Mouse (Mus musculus) erythroblast, embryonic 14.5 days (primary cell): ENCODE results near the gene Cstad. TPM values are rescaled to one million over a fixed set of nuclear protein-coding genes. Genes with fewer than 3 reads are reported as not detected.

ENCODE experiments used
- H3K27me3 ChIP-seq: 2 replicates; pipeline ENCODE4 v1.6.1; 2012; ENCODE audit warnings: inconsistent platforms; ENCODE audit not compliant: control insufficient read depth
- H3K36me3 ChIP-seq: 2 replicates; pipeline ENCODE4 v1.6.1; 2012; ENCODE audit warnings: mild to moderate bottlenecking, inconsistent platforms; ENCODE audit not compliant: control insufficient read depth
- H3K4me1 ChIP-seq: 2 replicates; pipeline ENCODE4 v1.6.1; 2012; ENCODE audit warnings: inconsistent platforms; ENCODE audit not compliant: control insufficient read depth
- H3K4me3 ChIP-seq: replicated peaks from 2 replicates; pipeline ENCODE3; 2012; ENCODE audit warnings: moderate library complexity, mild to moderate bottlenecking, inconsistent platforms
- H3K9me3 ChIP-seq: 2 replicates; pipeline ENCODE4 v1.6.1; 2012; ENCODE audit warnings: low read length, inconsistent platforms, mixed read lengths; ENCODE audit not compliant: control insufficient read depth
- GATA1 ChIP-seq: IDR thresholded peaks from 2 replicates; pipeline ENCODE4 v1.6.1; 2012; ENCODE audit warnings: low read length, inconsistent platforms, mixed read lengths
- TAL1 ChIP-seq: IDR thresholded peaks from 3 replicates; pipeline ENCODE4 v1.6.1; 2012; ENCODE audit warnings: low read length, inconsistent platforms, mixed read lengths
- polyA plus RNA-seq: library from polyadenylated mRNA; stranded (reverse); fragments of >175 nt; gene quantifications from 2 replicates; pipeline ENCODE4 v1.2.3, GENCODE M21; 2012

Cstad gene
- polyA plus RNA-seq, 1 experiment: not detected

DNA sequence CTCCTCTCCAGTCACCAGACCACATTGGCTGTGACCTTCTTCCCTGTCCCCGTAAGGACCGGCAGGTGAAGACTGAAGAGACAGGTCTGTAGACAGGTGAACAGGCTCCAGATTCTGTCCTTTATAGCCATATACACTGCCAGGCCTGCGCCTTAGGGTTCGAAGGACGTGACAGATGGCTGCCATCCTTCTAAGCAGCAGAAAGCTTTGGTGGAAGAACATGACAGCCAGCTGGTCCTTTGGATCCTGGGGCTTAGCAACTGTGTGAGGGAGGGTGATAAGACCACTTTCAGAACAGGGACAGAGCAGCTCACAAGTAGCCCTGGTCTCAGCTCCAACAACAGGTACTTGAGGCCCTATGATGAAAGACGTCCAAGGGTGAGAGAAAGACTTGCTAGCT, 43.2 kb downstream of the Cstad start:
- no peak for TF ChIP-seq GATA1
- TF ChIP-seq TAL1: no peak
- no peaks in the 10 kb centered on the region for H3K9me3 ChIP-seq
- H3K36me3 ChIP-seq: no peaks in the 10 kb centered on the region
- no peaks in the 10 kb centered on the region for H3K4me1 ChIP-seq
- no peaks in the 10 kb centered on the region for H3K27me3 ChIP-seq
- no peak overlapping the region for H3K4me3 ChIP-seq

DNA sequence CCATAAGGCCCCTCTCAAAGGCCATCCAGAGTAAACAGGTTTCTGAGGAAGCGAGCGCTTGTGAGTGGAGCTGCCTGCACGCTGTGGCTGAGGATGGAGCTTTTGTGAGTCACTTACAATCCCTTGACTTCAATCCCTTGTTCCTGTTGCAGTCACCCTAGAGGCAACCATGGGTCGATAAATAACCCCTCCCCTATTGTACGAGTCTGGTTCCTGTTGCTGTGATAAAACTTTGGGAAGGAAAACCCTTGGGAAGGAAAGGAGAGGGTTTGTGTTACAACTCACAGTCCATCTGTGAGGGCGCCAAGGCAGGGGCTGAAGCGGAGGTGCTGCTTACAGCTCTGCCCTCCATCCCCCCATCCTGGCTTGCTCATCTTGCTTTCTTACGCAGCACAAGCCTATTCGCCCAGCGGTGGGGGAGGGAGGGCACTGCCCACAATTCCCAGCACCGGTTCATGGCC, 45.2 kb downstream of the Cstad start:
- Histone ChIP-seq H3K9me3 (no peaks in the 10 kb centered on the region), H3K27me3 (no peaks in the 10 kb centered on the region), H3K4me3 (no peak overlapping the region), H3K36me3 (no peaks in the 10 kb centered on the region), H3K4me1 (no peaks in the 10 kb centered on the region)
- no peak for TF ChIP-seq GATA1
- no peak for TF ChIP-seq TAL1

DNA sequence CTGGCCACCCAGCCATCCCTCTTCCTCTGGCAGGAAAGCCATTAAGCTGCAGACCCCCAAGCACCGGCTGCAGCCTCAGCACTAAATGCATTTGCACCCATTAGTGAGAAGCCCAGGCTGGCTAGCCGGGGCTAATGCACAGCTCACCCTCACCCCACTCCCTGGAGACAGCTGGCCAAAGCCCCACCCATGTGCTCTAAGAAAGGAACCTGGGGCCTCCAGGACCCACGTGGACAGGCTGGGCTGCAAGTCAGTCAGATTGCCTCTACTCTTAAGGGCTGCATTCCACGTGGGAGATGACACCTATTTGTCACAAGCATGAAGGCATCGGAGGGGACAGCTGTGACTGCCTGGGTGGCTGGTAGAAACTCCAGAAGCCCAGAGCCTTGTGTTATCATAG, 48.0 kb downstream of the Cstad start:
- no peak overlapping the region for H3K4me3 ChIP-seq

DNA sequence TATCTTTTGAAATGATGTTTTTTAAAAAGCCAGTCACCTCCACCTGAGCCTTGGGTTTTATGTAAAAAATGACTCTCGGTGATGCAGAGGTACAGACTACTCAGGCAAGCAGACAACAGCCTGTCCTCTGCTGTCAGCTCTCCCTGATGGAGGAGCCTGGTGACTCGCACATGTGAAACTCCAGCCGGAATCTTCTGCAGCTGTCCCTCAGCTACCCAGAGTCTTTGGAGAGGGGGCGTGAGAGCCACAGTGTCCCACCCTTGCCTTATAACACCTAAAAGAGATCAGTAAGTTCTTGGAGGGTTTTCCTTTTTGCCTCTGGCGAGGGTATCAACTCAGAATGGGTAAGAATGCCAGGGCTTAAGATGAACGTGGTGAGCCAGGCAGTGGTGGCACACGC, 48.6 kb downstream of the Cstad start:
- no peak for TF ChIP-seq TAL1
- TF ChIP-seq GATA1: no peak
- no peaks in the 10 kb centered on the region for H3K4me1 ChIP-seq
- H3K27me3 ChIP-seq: no peaks in the 10 kb centered on the region
- no peaks in the 10 kb centered on the region for H3K9me3 ChIP-seq
- no peak overlapping the region for H3K4me3 ChIP-seq
- H3K36me3 ChIP-seq: no peaks in the 10 kb centered on the region

More for the DNA sequence above, 48.0 kb downstream of the Cstad start:
- H3K27me3 ChIP-seq: no peaks in the 10 kb centered on the region
- H3K4me1 ChIP-seq: no peaks in the 10 kb centered on the region
- TF ChIP-seq GATA1: no peak
- no peak for TF ChIP-seq TAL1
- no peaks in the 10 kb centered on the region for H3K36me3 ChIP-seq
- H3K9me3 ChIP-seq: no peaks in the 10 kb centered on the region

DNA sequence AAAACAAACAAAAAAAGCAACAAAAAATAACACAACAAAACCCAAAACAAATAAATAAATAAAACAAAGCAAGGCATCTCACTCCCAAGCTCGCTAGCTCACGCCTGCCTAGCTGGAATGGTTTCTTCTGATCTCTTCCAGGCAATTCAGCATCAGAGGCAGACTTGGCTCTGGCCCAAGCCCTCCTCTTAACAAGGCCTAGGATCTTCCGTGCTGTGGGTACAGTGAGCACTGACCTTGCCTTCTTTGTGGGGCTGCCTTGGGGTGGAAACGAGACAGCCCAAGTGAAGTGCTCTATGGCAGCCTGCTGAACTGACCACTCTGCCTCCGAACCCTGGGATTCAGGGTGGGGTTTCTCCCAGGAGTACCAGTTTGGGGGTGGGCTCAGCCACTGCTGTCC, 52.0 kb downstream of the Cstad start:
- Histone ChIP-seq H3K36me3 (no peaks in the 10 kb centered on the region), H3K27me3 (no peaks in the 10 kb centered on the region), H3K4me1 (no peaks in the 10 kb centered on the region), H3K9me3 (no peaks in the 10 kb centered on the region), H3K4me3 (no peak overlapping the region)
- TF ChIP-seq GATA1 (no peak), TAL1 (no peak)

DNA sequence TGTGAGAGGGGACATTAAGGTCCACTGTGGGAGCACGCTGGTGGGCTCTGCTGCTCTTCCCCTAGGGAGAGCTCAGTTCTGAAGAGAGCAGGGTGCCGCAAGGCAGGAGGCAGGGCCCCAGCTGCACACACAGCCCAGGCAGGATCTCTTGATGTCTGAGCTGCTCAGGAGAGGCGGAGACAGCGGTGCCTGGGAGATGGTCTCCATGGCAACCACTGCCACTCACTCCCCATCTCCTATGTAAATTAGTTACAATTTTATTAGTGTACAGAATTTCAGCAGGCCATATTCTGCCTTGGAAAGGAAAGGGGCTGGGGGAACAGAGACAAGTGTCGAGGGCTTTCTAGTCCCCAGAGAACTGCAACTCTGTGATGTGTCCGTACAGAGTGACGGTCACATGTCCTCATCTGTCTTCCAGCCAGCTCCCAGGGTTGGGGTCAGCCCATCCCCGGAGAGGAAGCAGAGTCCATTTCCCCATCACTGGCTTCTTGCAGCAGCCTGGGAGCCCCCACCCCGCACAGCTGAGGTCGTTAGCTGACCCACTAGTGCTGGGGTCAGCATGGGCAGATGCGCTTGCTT, 52.6 kb downstream of the Cstad start:
- Histone ChIP-seq H3K9me3 (no peaks in the 10 kb centered on the region), H3K4me1 (no peaks in the 10 kb centered on the region), H3K36me3 (no peaks in the 10 kb centered on the region), H3K27me3 (no peaks in the 10 kb centered on the region), H3K4me3 (no peak overlapping the region)
- TF ChIP-seq TAL1 (no peak), GATA1 (no peak)

DNA sequence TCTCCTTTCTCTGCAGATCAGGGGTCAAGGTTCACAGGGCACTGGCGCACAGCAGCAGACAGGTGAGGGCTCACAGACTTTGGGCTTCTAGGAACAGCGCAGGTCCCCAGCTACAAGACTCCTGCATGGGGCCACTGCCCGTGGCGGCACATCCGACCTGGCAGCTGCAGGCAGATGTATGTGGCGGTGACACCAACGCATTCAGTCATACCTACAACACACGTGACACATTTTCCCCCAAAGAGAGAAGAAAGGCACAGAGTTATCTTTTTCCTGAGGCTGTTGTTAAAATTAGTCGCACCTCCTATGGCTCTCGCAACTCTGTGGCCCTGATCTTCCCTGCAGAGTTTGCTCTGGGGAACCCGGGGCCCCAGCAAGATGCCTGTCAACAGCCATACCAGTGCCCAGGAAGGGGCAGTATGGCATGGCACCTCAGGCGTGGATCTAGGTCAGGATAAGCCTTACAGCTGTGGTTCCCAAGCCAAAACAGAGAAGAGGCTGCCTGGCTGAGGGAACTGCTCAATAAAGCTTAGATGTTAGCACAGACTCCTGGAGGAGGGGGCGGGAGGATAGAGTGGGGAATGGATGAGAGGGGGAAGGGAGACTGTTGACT, 53.1 kb downstream of the Cstad start:
- Histone ChIP-seq H3K27me3 (no peaks in the 10 kb centered on the region), H3K4me3 (no peak overlapping the region), H3K4me1 (no peaks in the 10 kb centered on the region), H3K36me3 (no peaks in the 10 kb centered on the region), H3K9me3 (no peaks in the 10 kb centered on the region)
- no peak for TF ChIP-seq TAL1
- TF ChIP-seq GATA1: no peak

DNA sequence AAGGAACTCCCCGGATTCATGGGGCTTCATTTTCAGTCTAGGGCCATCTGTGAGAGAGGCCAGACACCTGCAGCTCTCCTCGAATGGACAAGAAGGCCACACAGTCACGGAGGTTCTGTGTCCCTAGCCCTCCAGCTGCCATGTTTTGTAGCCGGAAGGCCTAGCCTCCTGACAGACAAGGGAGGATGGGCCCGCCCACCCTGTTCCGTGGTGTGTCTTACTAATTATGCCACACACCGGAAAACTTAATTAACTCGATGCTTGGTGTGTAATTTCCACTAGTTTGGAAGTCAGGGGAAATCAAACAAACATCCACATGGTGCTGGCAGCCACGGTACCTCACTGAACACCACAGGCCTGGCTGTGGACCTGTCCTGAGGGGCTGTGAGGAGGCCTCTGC, 55.4 kb downstream of the Cstad start:
- no peaks in the 10 kb centered on the region for H3K4me1 ChIP-seq
- TF ChIP-seq TAL1 (no peak), GATA1 (no peak)
- H3K9me3 ChIP-seq: no peaks in the 10 kb centered on the region; the same call in 1 of the 2 replicates

DNA sequence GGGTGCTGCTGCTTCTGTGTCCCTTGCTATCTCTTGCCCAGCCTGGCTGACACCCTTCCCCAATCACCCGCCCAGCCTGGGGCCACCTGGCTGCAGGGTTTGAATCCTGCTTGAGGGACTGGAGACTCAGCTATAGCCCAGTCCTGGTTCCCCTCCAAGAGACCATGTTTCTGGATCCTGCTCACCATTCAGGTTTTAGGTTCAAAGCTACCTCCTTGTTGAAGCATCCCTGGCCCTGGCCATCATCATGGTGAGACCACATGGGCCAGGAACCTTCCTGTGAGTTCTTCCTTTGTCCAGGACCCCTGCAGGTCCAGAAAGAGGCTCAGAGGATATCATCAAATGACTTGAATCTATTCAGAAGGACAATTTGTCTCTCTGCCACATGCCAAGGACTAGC, 57.0 kb downstream of the Cstad start:
- Histone ChIP-seq H3K4me1 (no peaks in the 10 kb centered on the region), H3K36me3 (no peaks in the 10 kb centered on the region), H3K9me3 (no peaks in the 10 kb centered on the region; the same call in 1 of the 2 replicates), H3K27me3 (peaks cover 5% of the 10 kb centered on the region), H3K4me3 (no peak overlapping the region)
- TF ChIP-seq GATA1 (no peak), TAL1 (no peak)

More for the DNA sequence above, 55.4 kb downstream of the Cstad start:
- H3K27me3 ChIP-seq: peaks cover 3% of the 10 kb centered on the region; the same call in 1 of the 2 replicates
- H3K4me3 ChIP-seq: no peak overlapping the region
- H3K36me3 ChIP-seq: no peaks in the 10 kb centered on the region
